Mouse (Mus musculus): ENCODE measurements around the gene Ercc1. TPM values are rescaled to one million over a fixed set of nuclear protein-coding genes. Genes with fewer than 3 reads are reported as not detected.
A peak's percentile ranks its signal among the peaks of the same experiment; 100 is the strongest.

The Ercc1 gene
- 92.3 and 105 TPM in 2 replicates for polyA plus RNA-seq (2016; fragmentation: Nextera tagmentation; extraction: Ambion mirVana)

GRCm38 (mm10) chr7:19344237-19344847 lies at the start of gene Ercc1:
TSS of gene Ercc1 (plus strand) at chr7:19344778.
- WGBS = 22% methylated on average over 12 of the region's 12 CpGs
- Histone ChIP-seq H3K27me3 (peaks cover 16% of the 10 kb centered on the region), H3K27ac (peak within 1 kb of the TSS; percentile 87), H3K36me3 (peaks cover 20% of the 10 kb centered on the region), H3K4me2 (peak within 1 kb of the TSS; percentile 88), H3K9ac (replicated peaks) (peak within 1 kb of the TSS; percentile 62), H3K4me3 (replicated peaks) (peak within 1 kb of the TSS; percentile 52), H3K4me1 (replicated peaks) (peaks cover 30% of the 10 kb centered on the region), H3K9me3 (no peaks in the 10 kb centered on the region)
- ATAC-seq (ENCODE audit: insufficient number of reproducible peaks, insufficient read depth, low FRiP score, low TSS enrichment, low read depth) = no peak

- Histone ChIP-seq H3K9ac (replicated peaks) (peak overlapping the region; percentile 61), H3K4me3 (replicated peaks) (peak overlapping the region; percentile 36), H3K36me3 (no peaks in the 10 kb centered on the region), H3K4me1 (replicated peaks) (peaks cover 17% of the 10 kb centered on the region), H3K9me3 (no peaks in the 10 kb centered on the region), H3K27ac (no peak overlapping the region), H3K4me2 (peak overlapping the region; percentile 57), H3K27me3 (no peaks in the 10 kb centered on the region)
- 14% methylated on average over 22 of the region's 22 CpGs for WGBS
- ATAC-seq (ENCODE audit: insufficient number of reproducible peaks, insufficient read depth, low FRiP score, low TSS enrichment, low read depth) = peak; percentile 60; the same call in 1 of the 2 replicates
Measured at GRCm38 (mm10) chr7:19295503-19296185, 48.9 kb upstream of the Ercc1 start.

GRCm38 (mm10) chr7:19297034-19297433 lies 47.5 kb upstream of the Ercc1 start:
- ATAC-seq (ENCODE audit: insufficient number of reproducible peaks, insufficient read depth, low FRiP score, low TSS enrichment, low read depth) = no peak
- 85% methylated on average over 6 of the region's 6 CpGs for WGBS
- Histone ChIP-seq H3K4me2 (no peak overlapping the region), H3K9ac (replicated peaks) (no peak overlapping the region), H3K4me3 (replicated peaks) (no peak overlapping the region), H3K27ac (no peak overlapping the region), H3K36me3 (no peaks in the 10 kb centered on the region), H3K27me3 (peaks cover 9% of the 10 kb centered on the region), H3K9me3 (no peaks in the 10 kb centered on the region), H3K4me1 (replicated peaks) (peaks cover 13% of the 10 kb centered on the region; the same call in 1 of the 2 replicates)

GRCm38 (mm10) chr7:19297794-19298193 lies 46.8 kb upstream of the Ercc1 start:
- Histone ChIP-seq H3K9ac (replicated peaks) (no peak overlapping the region), H3K9me3 (no peaks in the 10 kb centered on the region), H3K36me3 (no peaks in the 10 kb centered on the region), H3K4me1 (replicated peaks) (peaks cover 13% of the 10 kb centered on the region; the same call in 1 of the 2 replicates), H3K4me2 (no peak overlapping the region), H3K27me3 (peaks cover 17% of the 10 kb centered on the region), H3K27ac (no peak overlapping the region), H3K4me3 (replicated peaks) (no peak overlapping the region)
- 88% methylated on average over 5 of the region's 5 CpGs for WGBS
- no peak for ATAC-seq (ENCODE audit: insufficient number of reproducible peaks, insufficient read depth, low FRiP score, low TSS enrichment, low read depth)

- Histone ChIP-seq H3K4me3 (replicated peaks) (no peak overlapping the region), H3K27me3 (peaks cover 31% of the 10 kb centered on the region), H3K9ac (replicated peaks) (no peak overlapping the region), H3K27ac (no peak overlapping the region), H3K36me3 (no peaks in the 10 kb centered on the region), H3K9me3 (no peaks in the 10 kb centered on the region), H3K4me2 (no peak overlapping the region), H3K4me1 (replicated peaks) (peaks cover 21% of the 10 kb centered on the region; the same call in 1 of the 2 replicates)
- no peak for ATAC-seq (ENCODE audit: insufficient number of reproducible peaks, insufficient read depth, low FRiP score, low TSS enrichment, low read depth)
- WGBS = 26% methylated on average over 3 of the region's 3 CpGs
Measured at GRCm38 (mm10) chr7:19299194-19299593, 45.4 kb upstream of the Ercc1 start.

GRCm38 (mm10) chr7:19300501-19301421 lies 43.8 kb upstream of the Ercc1 start:
- peaks cover 46% of the 10 kb centered on the region for H3K27me3 ChIP-seq
- H3K9me3 ChIP-seq = no peaks in the 10 kb centered on the region
- under 1% methylated on average over 29 of the region's 29 CpGs for WGBS
- peak overlapping the region; percentile 41 for H3K4me3 ChIP-seq (replicated peaks)
- peaks cover 26% of the 10 kb centered on the region for H3K4me1 ChIP-seq (replicated peaks)
- peak; percentile 44; the same call in 1 of the 2 replicates for ATAC-seq (ENCODE audit: insufficient number of reproducible peaks, insufficient read depth, low FRiP score, low TSS enrichment, low read depth)
- H3K9ac ChIP-seq (replicated peaks) = 0 out of 2 replicates have a peak overlapping the region, but pooled peaks have one; percentile 27
- peak overlapping the region; percentile 53 for H3K4me2 ChIP-seq
- no peak overlapping the region for H3K27ac ChIP-seq
- no peaks in the 10 kb centered on the region for H3K36me3 ChIP-seq

- Histone ChIP-seq H3K4me2 (peak overlapping the region; percentile 53), H3K9me3 (no peaks in the 10 kb centered on the region), H3K9ac (replicated peaks) (no peak overlapping the region; the same call in 1 of the 2 replicates), H3K4me1 (replicated peaks) (peaks cover 26% of the 10 kb centered on the region), H3K4me3 (replicated peaks) (peak overlapping the region; percentile 41), H3K27ac (no peak overlapping the region), H3K27me3 (peaks cover 55% of the 10 kb centered on the region), H3K36me3 (no peaks in the 10 kb centered on the region)
- 13% methylated on average over 16 of the region's 16 CpGs for WGBS
- ATAC-seq (ENCODE audit: insufficient number of reproducible peaks, insufficient read depth, low FRiP score, low TSS enrichment, low read depth) = no peak
Measured at GRCm38 (mm10) chr7:19301461-19302263, 42.9 kb upstream of the Ercc1 start.

GRCm38 (mm10) chr7:19302264-19303045 lies 42.1 kb upstream of the Ercc1 start:
- H3K9ac ChIP-seq (replicated peaks) = no peak overlapping the region
- WGBS = 49% methylated on average over 13 of the region's 13 CpGs
- H3K36me3 ChIP-seq = no peaks in the 10 kb centered on the region
- peak overlapping the region; percentile 53; the same call in 1 of the 2 replicates for H3K4me2 ChIP-seq
- H3K9me3 ChIP-seq = no peaks in the 10 kb centered on the region
- no peak overlapping the region; the same call in 1 of the 2 replicates for H3K4me3 ChIP-seq (replicated peaks)
- peaks cover 26% of the 10 kb centered on the region for H3K4me1 ChIP-seq (replicated peaks)
- H3K27ac ChIP-seq = no peak overlapping the region
- no peak for ATAC-seq (ENCODE audit: insufficient number of reproducible peaks, insufficient read depth, low FRiP score, low TSS enrichment, low read depth)
- peaks cover 63% of the 10 kb centered on the region for H3K27me3 ChIP-seq

- H3K27ac ChIP-seq = no peak overlapping the region
- H3K9ac ChIP-seq (replicated peaks) = no peak overlapping the region
- H3K36me3 ChIP-seq = no peaks in the 10 kb centered on the region
- no peak overlapping the region for H3K4me3 ChIP-seq (replicated peaks)
- ATAC-seq (ENCODE audit: insufficient number of reproducible peaks, insufficient read depth, low FRiP score, low TSS enrichment, low read depth) = no peak
- peaks cover 31% of the 10 kb centered on the region for H3K4me1 ChIP-seq (replicated peaks)
- 72% methylated on average over 12 of the region's 12 CpGs for WGBS
- H3K4me2 ChIP-seq = no peak overlapping the region
- peaks cover 68% of the 10 kb centered on the region for H3K27me3 ChIP-seq
- no peaks in the 10 kb centered on the region for H3K9me3 ChIP-seq
Measured at GRCm38 (mm10) chr7:19303046-19303305, 41.6 kb upstream of the Ercc1 start.

GRCm38 (mm10) chr7:19303770-19304169 lies 40.8 kb upstream of the Ercc1 start:
- no peak overlapping the region for H3K27ac ChIP-seq
- H3K9me3 ChIP-seq = no peaks in the 10 kb centered on the region
- H3K4me3 ChIP-seq (replicated peaks) = peak overlapping the region; percentile 34; the same call in 1 of the 2 replicates
- peaks cover 35% of the 10 kb centered on the region for H3K4me1 ChIP-seq (replicated peaks)
- H3K9ac ChIP-seq (replicated peaks) = 0 out of 2 replicates have a peak overlapping the region, but pooled peaks have one; percentile 31
- no peaks in the 10 kb centered on the region for H3K36me3 ChIP-seq
- H3K4me2 ChIP-seq = peak overlapping the region; percentile 57
- peaks cover 69% of the 10 kb centered on the region for H3K27me3 ChIP-seq
- WGBS = 2% methylated on average over 16 of the region's 16 CpGs
- no peak for ATAC-seq (ENCODE audit: insufficient number of reproducible peaks, insufficient read depth, low FRiP score, low TSS enrichment, low read depth)
